Mouse (Mus musculus): ENCODE results near the gene Gm11020. TPM values are rescaled to one million over a fixed set of nuclear protein-coding genes. Genes with fewer than 3 reads are reported as not detected.

Gene Gm11020
- polyA plus RNA-seq, 1 experiment from 2014 or later = not detected

- H3K27ac ChIP-seq (replicated peaks) = peak overlapping the region; percentile 94; the same call in 1 of the 2 replicates
- peaks cover 54% of the 10 kb centered on the region for H3K4me1 ChIP-seq
- no peak overlapping the region for H3K4me3 ChIP-seq
- no peak for ATAC-seq (ENCODE audit: extremely low read depth, insufficient number of reproducible peaks, low FRiP score, low TSS enrichment)
- no peaks in the 10 kb centered on the region for H3K9me3 ChIP-seq
- peak overlapping the region; percentile 83 for H3K4me2 ChIP-seq
- peaks cover 37% of the 10 kb centered on the region for H3K36me3 ChIP-seq
- 43% methylated on average over 5 of the region's 5 CpGs for WGBS
- no peaks in the 10 kb centered on the region for H3K27me3 ChIP-seq (replicated peaks)
- H3K9ac ChIP-seq = peak overlapping the region; percentile 33; the same call in 1 of the 2 replicates
Observed at GRCm38 (mm10) chr8:104342426-104342825, 21.1 kb downstream of the Gm11020 start.

GRCm38 (mm10) chr8:104343957-104344356 is 22.6 kb downstream of the Gm11020 start:
- H3K9me3 ChIP-seq = no peaks in the 10 kb centered on the region
- H3K9ac ChIP-seq = 0 out of 2 replicates have a peak overlapping the region, but pooled peaks have one; percentile 28
- H3K4me1 ChIP-seq = peaks cover 56% of the 10 kb centered on the region
- H3K36me3 ChIP-seq = peaks cover 43% of the 10 kb centered on the region
- 12% methylated on average over 7 of the region's 7 CpGs for WGBS
- ATAC-seq (ENCODE audit: extremely low read depth, insufficient number of reproducible peaks, low FRiP score, low TSS enrichment) = no peak
- H3K4me2 ChIP-seq = no peak overlapping the region
- 0 out of 2 replicates have a peak overlapping the region, but pooled peaks have one; percentile 5 for H3K27ac ChIP-seq (replicated peaks)
- no peak overlapping the region for H3K4me3 ChIP-seq
- H3K27me3 ChIP-seq (replicated peaks) = no peaks in the 10 kb centered on the region

- no peak overlapping the region for H3K4me3 ChIP-seq
- no peak overlapping the region for H3K27ac ChIP-seq (replicated peaks)
- H3K36me3 ChIP-seq = peaks cover 43% of the 10 kb centered on the region
- peaks cover 56% of the 10 kb centered on the region for H3K4me1 ChIP-seq
- H3K9me3 ChIP-seq = no peaks in the 10 kb centered on the region
- H3K27me3 ChIP-seq (replicated peaks) = no peaks in the 10 kb centered on the region
- no peak overlapping the region for H3K4me2 ChIP-seq
- H3K9ac ChIP-seq = no peak overlapping the region
- no peak for ATAC-seq (ENCODE audit: extremely low read depth, insufficient number of reproducible peaks, low FRiP score, low TSS enrichment)
- WGBS = 85% methylated on average over 5 of the region's 5 CpGs
Observed at GRCm38 (mm10) chr8:104344622-104345021, 23.3 kb downstream of the Gm11020 start.

- 30% methylated on average over 12 of the region's 12 CpGs for WGBS
- Histone ChIP-seq H3K36me3 (peaks cover 43% of the 10 kb centered on the region), H3K9me3 (no peaks in the 10 kb centered on the region), H3K4me2 (no peak overlapping the region), H3K4me1 (peaks cover 45% of the 10 kb centered on the region), H3K9ac (peak overlapping the region; percentile 67), H3K27me3 (replicated peaks) (no peaks in the 10 kb centered on the region), H3K4me3 (no peak overlapping the region), H3K27ac (replicated peaks) (no peak overlapping the region)
- no peak for ATAC-seq (ENCODE audit: extremely low read depth, insufficient number of reproducible peaks, low FRiP score, low TSS enrichment)
Observed at GRCm38 (mm10) chr8:104346706-104347105, 25.3 kb downstream of the Gm11020 start.

GRCm38 (mm10) chr8:104348971-104349370 is 27.6 kb downstream of the Gm11020 start:
- ATAC-seq (ENCODE audit: extremely low read depth, insufficient number of reproducible peaks, low FRiP score, low TSS enrichment) = no peak
- Histone ChIP-seq H3K27ac (replicated peaks) (peak overlapping the region; percentile 37; the same call in 1 of the 2 replicates), H3K36me3 (peaks cover 46% of the 10 kb centered on the region), H3K9me3 (no peaks in the 10 kb centered on the region), H3K4me3 (no peak overlapping the region), H3K9ac (no peak overlapping the region), H3K4me1 (peaks cover 23% of the 10 kb centered on the region), H3K27me3 (replicated peaks) (no peaks in the 10 kb centered on the region), H3K4me2 (no peak overlapping the region)
- WGBS = 52% methylated on average over 5 of the region's 5 CpGs

GRCm38 (mm10) chr8:104350047-104350446 is 28.7 kb downstream of the Gm11020 start:
- peaks cover 47% of the 10 kb centered on the region for H3K36me3 ChIP-seq
- no peaks in the 10 kb centered on the region for H3K27me3 ChIP-seq (replicated peaks)
- no peak overlapping the region for H3K27ac ChIP-seq (replicated peaks)
- no peak overlapping the region for H3K9ac ChIP-seq
- no peak overlapping the region for H3K4me3 ChIP-seq
- H3K4me1 ChIP-seq = peaks cover 17% of the 10 kb centered on the region
- WGBS = 69% methylated on average over 13 of the region's 13 CpGs
- no peak for ATAC-seq (ENCODE audit: extremely low read depth, insufficient number of reproducible peaks, low FRiP score, low TSS enrichment)
- H3K4me2 ChIP-seq = no peak overlapping the region
- no peaks in the 10 kb centered on the region for H3K9me3 ChIP-seq

GRCm38 (mm10) chr8:104353186-104353585 is 31.8 kb downstream of the Gm11020 start:
- Histone ChIP-seq H3K4me2 (no peak overlapping the region), H3K9me3 (no peaks in the 10 kb centered on the region), H3K27me3 (replicated peaks) (no peaks in the 10 kb centered on the region), H3K4me1 (peaks cover 23% of the 10 kb centered on the region), H3K4me3 (no peak overlapping the region), H3K27ac (replicated peaks) (no peak overlapping the region), H3K9ac (no peak overlapping the region), H3K36me3 (peaks cover 33% of the 10 kb centered on the region)
- no peak; the same call in 1 of the 2 replicates for ATAC-seq (ENCODE audit: extremely low read depth, insufficient number of reproducible peaks, low FRiP score, low TSS enrichment)
- WGBS = 53% methylated on average over 5 of the region's 5 CpGs

- Histone ChIP-seq H3K9ac (no peak overlapping the region), H3K27me3 (replicated peaks) (no peaks in the 10 kb centered on the region), H3K36me3 (peaks cover 33% of the 10 kb centered on the region), H3K4me2 (no peak overlapping the region), H3K4me1 (peaks cover 19% of the 10 kb centered on the region), H3K9me3 (no peaks in the 10 kb centered on the region), H3K27ac (replicated peaks) (no peak overlapping the region), H3K4me3 (no peak overlapping the region)
- no peak for ATAC-seq (ENCODE audit: extremely low read depth, insufficient number of reproducible peaks, low FRiP score, low TSS enrichment)
- WGBS = 87% methylated on average over 10 of the region's 10 CpGs
Observed at GRCm38 (mm10) chr8:104354504-104354903, 33.1 kb downstream of the Gm11020 start.

GRCm38 (mm10) chr8:104358637-104359036 is 37.3 kb downstream of the Gm11020 start:
- no peak overlapping the region for H3K27ac ChIP-seq (replicated peaks)
- H3K36me3 ChIP-seq = peaks cover 25% of the 10 kb centered on the region
- WGBS = 89% methylated on average over 3 of the region's 3 CpGs
- no peak for ATAC-seq (ENCODE audit: extremely low read depth, insufficient number of reproducible peaks, low FRiP score, low TSS enrichment)
- no peak overlapping the region for H3K4me2 ChIP-seq
- no peak overlapping the region for H3K9ac ChIP-seq
- H3K9me3 ChIP-seq = no peaks in the 10 kb centered on the region
- H3K4me1 ChIP-seq = peaks cover 23% of the 10 kb centered on the region
- H3K27me3 ChIP-seq (replicated peaks) = no peaks in the 10 kb centered on the region
- H3K4me3 ChIP-seq = no peak overlapping the region

GRCm38 (mm10) chr8:104359778-104360456 is 38.5 kb downstream of the Gm11020 start:
- H3K36me3 ChIP-seq = peaks cover 16% of the 10 kb centered on the region
- no peak overlapping the region for H3K4me3 ChIP-seq
- peaks cover 23% of the 10 kb centered on the region for H3K4me1 ChIP-seq
- ATAC-seq (ENCODE audit: extremely low read depth, insufficient number of reproducible peaks, low FRiP score, low TSS enrichment) = no peak
- H3K4me2 ChIP-seq = no peak overlapping the region
- H3K9me3 ChIP-seq = no peaks in the 10 kb centered on the region
- H3K27me3 ChIP-seq (replicated peaks) = no peaks in the 10 kb centered on the region
- WGBS = 76% methylated on average over 15 of the region's 15 CpGs
- no peak overlapping the region for H3K9ac ChIP-seq
- no peak overlapping the region for H3K27ac ChIP-seq (replicated peaks)

GRCm38 (mm10) chr8:104365695-104366094 is 44.3 kb downstream of the Gm11020 start:
- no peak for ATAC-seq (ENCODE audit: extremely low read depth, insufficient number of reproducible peaks, low FRiP score, low TSS enrichment)
- H3K4me1 ChIP-seq = peaks cover 20% of the 10 kb centered on the region
- no peak overlapping the region for H3K4me3 ChIP-seq
- H3K4me2 ChIP-seq = no peak overlapping the region
- H3K27me3 ChIP-seq (replicated peaks) = no peaks in the 10 kb centered on the region
- no peaks in the 10 kb centered on the region for H3K9me3 ChIP-seq
- no peaks in the 10 kb centered on the region for H3K36me3 ChIP-seq
- WGBS = 90% methylated on average over 9 of the region's 9 CpGs
- no peak overlapping the region for H3K27ac ChIP-seq (replicated peaks)
- H3K9ac ChIP-seq = no peak overlapping the region

GRCm38 (mm10) chr8:104367398-104367797 is 46.0 kb downstream of the Gm11020 start:
- no peak overlapping the region for H3K9ac ChIP-seq
- WGBS = 70% methylated on average over 5 of the region's 5 CpGs
- H3K9me3 ChIP-seq = no peaks in the 10 kb centered on the region
- no peak overlapping the region for H3K4me3 ChIP-seq
- no peaks in the 10 kb centered on the region for H3K27me3 ChIP-seq (replicated peaks)
- no peak for ATAC-seq (ENCODE audit: extremely low read depth, insufficient number of reproducible peaks, low FRiP score, low TSS enrichment)
- no peak overlapping the region for H3K4me2 ChIP-seq
- H3K27ac ChIP-seq (replicated peaks) = no peak overlapping the region
- peaks cover 20% of the 10 kb centered on the region for H3K4me1 ChIP-seq
- peaks cover 4% of the 10 kb centered on the region; the same call in 1 of the 2 replicates for H3K36me3 ChIP-seq

Measured in heart, embryonic 13.5 days (tissue).